Mouse (Mus musculus) large intestine, adult 2 months (tissue): ENCODE measurements around the gene Gm9803. TPM values are rescaled to one million over a fixed set of nuclear protein-coding genes. Genes with fewer than 3 reads are reported as not detected.
"Not testable (repeated sequence)": the region's sequence is repeated elsewhere in the genome, so short reads cannot be mapped to it uniquely, and the experiment has no call there.

Experiments
- DNase-seq: peaks from one replicate; pipeline ENCODE4 v3.0.0-alpha.2; 2012; ENCODE audit warnings: low read depth, low spot score
- WGBS: fragments of 180-500 bp; shearing (Covaris S2); methylation state at CpG from one replicate; pipeline ENCODE4 v1.1.7; 2018; 5-methylcytosine and 5-hydroxymethylcytosine counted together
- polyA plus RNA-seq: library from polyadenylated mRNA; depleted of rRNA; stranded (reverse); fragments of >200 nt; gene quantifications from 2 replicates; pipeline ENCODE4 v1.2.3, GENCODE M21; 2012; rRNA removed

The Gm9803 gene
- 50.4 and 54.8 TPM in 2 replicates for polyA plus RNA-seq

DNA sequence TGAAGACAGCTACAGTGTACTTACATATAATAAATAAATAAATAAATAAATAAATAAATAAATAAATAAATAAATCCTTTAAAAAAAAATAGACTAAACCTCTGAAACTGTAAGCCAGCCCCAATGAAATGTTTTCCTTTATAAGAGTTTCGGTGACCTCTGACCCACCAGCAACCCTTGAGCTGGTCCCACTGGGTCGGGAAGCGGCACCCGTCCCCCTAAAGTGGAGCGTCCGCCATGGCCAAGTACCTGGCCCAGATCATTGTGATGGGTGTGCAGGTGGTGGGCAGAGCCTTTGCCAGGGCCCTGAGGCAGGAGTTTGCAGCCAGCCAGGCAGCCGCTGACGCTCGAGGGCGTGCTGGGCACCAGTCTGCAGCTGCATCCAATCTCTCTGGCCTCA, at the start of gene Gm9803:
Gene Gm9803, plus strand, starts transcription at position 154 of the 400 bp plus-strand sequence.
- DNase-seq: not testable (repeated sequence)

DNA sequence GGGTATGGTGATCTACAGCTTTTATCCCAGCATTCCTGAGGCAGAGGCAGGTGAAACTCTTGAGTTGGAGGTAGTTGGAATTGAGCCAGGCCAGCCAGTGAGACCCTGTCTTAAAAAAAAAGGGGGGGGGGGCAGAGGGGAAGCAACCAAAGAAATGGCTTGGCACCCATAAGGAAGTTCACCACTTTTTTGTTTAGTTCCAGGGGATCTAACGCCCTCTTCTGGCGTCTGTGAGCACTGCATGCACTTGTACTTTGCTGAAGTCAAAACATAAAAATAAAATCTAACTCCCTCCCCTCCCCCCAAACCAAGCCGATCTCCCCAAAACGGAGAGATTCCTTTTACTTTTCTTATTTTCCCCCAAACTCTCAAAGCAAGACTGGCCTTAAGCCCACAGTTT, 48.5 kb upstream of the Gm9803 start:
- 37% methylated on average over 4 of the region's 4 CpGs for WGBS

More for the DNA sequence above, at the start of gene Gm9803:
- 93% methylated on average over 10 of the region's 10 CpGs for WGBS

DNA sequence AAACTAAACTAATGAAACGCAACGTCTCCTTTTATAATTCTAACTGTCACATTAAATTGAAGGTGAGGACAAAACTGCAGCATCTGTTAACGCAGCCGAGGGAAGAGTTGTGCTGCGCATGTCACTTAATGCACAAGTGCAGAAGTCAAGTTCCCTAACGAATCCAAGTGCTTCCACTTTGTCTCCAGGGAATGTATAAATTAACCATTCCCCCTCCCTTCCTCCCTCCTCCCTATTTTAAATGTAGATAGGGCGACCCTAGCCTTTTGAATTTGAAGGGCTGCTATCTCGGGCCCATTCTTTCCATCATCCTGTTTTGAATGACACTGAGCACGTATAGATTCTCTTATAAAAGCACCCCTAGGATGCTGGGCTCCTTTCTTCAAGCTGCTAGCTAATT, 46.4 kb upstream of the Gm9803 start:
- WGBS: 71% methylated on average over 9 of the region's 9 CpGs
- DNase-seq: no peak

More for the DNA sequence above, 48.5 kb upstream of the Gm9803 start:
- DNase-seq: no peak

DNA sequence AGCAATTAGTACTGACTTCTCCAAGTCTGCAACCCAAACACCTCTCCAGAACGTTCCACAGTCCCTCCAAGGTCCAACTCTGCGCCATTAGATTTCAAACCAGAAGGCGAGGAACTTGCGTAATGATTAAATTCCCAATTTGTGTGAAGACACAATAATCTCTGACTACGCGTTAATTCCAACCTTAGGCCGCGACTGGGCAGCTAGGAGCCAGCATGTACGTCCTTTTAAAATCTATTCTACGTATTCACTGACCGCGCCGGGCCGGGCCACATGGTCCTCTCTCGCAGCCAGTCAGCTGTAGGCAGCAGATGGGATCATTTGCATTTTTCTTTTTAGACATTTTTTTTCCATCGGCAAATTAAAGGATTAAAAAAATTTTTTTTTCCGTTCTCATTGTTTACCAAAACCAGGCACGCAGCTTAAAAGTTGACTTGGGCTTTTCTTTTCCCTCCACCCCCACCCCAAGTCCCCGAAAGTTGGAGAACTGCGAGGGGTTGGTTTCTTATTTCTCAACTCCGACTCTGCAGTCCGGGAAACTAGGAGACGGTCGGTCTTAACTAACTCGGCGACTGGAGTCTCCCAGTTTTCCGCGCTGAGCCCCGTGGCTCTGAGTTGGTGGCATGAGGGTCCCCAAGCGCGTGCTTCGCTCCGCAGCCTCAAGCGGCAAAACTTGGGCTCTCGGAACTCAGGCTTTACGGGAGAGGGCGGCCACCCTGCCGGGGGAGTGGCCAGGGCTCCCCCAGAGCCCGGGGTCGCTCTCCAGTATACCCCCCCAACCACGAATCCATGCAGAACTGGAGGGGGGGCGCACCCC, 45.8 kb upstream of the Gm9803 start:
- WGBS: 3% methylated on average over 42 of the region's 42 CpGs

DNA sequence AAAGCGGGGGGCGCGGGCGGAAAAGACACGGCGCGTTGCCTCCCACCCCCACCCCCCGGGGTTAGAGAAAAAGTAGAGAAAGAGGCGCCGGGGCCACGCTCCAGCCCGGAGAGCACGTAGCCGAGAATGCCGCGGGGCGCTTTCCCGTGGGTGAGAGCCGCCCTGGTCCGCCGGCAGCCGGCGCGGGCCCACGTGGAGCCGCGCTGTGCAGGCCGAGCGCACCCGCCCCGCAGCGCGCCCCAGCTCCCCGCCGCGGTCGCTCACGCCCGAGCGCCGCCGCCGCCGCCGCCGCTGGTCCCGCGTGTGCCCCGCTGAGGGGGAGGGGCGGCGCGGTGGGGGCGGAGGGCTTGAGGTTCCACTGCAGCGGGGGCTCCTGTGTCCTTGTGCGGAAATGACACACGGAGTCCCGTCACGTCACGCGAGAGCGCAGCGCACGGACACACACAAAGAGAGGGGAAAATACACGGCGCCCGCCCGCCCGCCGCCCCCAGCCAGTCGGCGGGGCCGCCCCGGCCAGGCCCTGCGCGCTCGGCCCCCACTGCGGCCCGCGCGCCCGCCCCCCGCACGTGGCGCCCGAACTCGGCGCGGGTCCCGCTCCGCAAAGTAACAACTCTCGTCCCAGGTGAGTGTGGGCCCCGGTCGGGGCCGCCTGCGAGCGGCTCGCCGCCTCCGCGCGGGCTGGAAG, 45.0 kb upstream of the Gm9803 start, which contains the start of gene Bend3:
Gene Bend3, plus strand, starts transcription at position 81 of the 685 bp plus-strand sequence.
- under 1% methylated on average over 97 of the region's 101 CpGs for WGBS
- DNase-seq: no peak

More for the DNA sequence above, 45.8 kb upstream of the Gm9803 start:
- DNase-seq: no peak

DNA sequence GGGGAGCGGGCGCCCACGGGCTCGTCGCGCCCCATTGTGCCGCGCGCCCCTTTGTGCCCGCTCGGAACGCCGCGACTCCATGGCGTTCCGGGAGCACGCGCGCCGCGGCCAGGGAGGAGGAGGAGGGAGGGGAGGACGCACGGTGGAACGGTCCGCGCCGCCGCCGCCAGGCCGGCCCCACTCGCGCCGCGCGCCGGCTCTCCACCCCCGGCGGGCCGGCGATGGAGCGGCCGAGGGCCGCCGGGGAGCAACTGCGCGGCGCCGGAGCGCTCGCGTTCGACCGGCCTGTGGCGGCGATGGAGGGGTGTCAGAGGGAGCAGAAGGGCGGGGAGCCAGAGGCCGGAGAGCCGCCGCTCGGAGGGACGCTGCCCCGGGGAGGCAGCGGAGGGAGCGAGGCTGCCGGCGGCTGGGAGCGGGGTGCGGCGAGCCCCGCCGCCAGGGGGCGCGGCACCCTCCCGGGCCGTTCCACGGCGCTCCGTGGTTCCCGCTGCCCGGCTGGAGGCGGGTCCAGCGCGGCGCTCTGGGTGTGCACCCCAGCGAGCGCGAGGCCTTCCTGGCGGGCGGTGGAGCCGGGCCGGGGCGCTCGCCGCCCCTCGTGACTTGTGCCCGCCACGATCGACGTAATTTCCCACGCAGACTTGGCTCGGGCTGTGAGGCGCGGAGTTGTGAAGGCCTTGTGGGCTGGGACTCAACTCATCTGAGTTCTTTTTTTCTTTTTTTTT, 44.3 kb upstream of the Gm9803 start:
- under 1% methylated on average over 97 of the region's 103 CpGs for WGBS
- no peak for DNase-seq

DNA sequence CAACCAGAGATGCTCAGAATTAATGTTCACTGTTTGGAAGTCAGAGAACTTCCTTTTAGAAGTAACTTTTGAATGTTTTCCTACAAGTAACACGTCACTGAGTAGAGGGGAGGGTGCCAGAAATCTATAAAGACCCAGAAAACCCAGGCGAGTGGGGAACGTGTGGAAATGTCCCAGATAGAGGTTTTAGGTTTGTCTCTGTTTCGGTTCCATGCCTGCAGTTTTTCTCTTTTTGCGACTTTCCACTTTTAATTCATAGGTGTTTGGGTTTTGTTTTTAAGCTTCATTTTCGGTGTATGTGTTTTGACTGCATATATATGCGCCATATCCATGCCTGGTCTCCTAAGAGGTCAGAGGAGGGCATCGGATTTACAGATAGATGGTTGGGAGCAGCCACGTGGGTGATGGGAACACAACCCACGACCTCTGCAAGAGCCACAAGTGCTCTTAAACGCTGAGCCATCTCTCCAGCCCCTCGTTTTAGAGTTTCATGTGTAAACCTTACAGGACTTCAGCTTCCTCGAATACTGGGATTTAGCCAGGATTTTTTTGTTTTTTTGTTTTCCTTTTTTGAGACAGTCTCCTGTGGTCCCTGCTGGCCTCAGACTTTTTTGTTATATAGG, 43.5 kb upstream of the Gm9803 start:
- WGBS: 24% methylated on average over 13 of the region's 13 CpGs

DNA sequence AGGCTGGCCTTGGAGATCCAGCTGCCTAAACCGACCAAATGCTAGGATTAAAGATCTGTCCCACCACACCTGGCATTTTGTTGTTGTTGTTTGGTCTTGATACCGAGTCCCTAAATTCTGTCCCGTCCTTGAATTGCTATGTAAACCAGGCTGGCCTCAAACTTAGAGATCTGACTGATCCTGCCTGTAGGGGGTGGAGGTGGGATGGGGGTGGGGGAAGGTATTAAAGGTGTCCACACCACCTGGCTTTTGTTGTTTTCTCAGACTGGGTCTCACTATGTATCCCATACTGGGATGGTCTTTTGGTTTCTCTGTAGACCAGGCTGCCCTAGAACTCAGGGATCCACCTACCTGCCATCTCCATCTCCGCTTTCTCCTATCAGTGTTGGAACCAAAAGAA, 42.7 kb upstream of the Gm9803 start:
- WGBS: 69% methylated on average over 4 of the region's 4 CpGs
- no peak for DNase-seq

More for the DNA sequence above, 43.5 kb upstream of the Gm9803 start:
- DNase-seq: no peak

DNA sequence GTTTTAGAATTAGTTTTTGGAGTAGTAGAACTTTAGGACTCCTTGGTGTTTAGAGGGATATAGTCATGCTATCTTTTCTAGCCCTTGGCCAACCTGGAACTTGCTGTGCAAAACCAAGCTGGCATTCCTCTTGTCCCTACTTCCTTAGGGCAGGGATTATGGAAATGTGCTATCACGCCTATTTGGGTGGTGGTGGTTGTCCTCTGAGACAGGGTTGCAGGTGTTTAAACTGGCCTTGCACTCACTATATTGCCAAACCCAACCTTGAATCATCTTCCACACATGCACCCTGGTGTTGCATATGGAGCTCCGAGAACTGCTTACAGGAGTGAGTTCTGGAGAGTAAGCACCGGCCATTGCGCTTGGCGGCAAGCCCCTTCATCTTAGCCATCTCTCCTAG, 41.9 kb upstream of the Gm9803 start:
- DNase-seq: no peak
- 88% methylated on average over 5 of the region's 5 CpGs for WGBS

DNA sequence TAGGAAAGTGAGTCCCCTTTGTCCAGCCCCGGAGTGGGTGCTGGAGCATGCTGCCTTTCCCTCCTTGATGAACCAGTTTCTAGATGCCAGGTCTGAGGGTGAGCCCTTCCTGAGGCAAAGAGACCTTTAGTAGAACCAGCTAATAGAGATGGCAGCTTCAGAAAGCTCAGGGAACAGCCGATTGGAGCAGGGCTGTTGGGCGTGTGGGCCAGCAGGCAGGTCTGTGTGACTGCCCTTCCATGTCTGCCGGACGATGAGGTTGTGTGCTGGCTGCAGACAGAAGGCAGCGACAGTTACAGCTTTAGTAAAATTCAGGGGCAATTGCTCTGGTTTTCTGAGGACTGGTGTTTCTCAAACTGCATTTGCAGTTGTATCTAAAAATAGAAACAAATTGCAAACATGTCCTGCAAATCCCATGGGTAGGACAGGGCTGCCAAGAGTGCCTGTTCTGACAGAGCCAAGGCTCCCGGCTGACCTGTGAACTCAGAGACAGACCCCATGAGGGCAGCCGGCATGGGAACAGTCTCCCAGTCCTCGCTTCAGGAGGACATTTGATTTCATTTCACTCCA, 40.4 kb upstream of the Gm9803 start:
- 52% methylated on average over 9 of the region's 9 CpGs for WGBS
- DNase-seq: no peak

DNA sequence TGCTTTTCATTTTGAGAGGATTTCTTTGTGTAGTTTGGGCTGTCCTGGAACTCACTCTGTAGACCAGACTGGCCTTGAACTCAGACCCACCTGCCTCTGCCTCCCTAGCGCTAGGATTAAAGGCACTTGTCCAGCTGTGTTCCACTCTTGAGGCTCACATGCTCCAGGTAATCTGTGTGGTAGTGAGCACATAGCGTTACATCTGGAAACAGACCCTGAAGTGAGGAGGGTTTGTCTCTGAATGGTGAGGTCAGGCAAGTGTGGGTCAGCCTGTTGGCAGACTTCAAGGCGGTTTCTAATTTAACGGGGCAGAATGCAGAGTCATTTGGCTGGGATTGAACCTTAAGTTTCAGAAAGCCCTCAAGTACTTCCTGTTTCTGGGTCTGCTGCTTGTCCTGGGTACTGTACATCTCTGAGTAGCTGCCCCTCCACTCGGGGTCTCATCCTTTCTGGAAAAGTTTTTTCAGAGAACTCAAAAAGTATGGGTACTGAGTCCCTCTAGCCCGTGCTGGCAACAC, 38.1 kb upstream of the Gm9803 start:
- 75% methylated on average over 6 of the region's 6 CpGs for WGBS
- DNase-seq: no peak

DNA sequence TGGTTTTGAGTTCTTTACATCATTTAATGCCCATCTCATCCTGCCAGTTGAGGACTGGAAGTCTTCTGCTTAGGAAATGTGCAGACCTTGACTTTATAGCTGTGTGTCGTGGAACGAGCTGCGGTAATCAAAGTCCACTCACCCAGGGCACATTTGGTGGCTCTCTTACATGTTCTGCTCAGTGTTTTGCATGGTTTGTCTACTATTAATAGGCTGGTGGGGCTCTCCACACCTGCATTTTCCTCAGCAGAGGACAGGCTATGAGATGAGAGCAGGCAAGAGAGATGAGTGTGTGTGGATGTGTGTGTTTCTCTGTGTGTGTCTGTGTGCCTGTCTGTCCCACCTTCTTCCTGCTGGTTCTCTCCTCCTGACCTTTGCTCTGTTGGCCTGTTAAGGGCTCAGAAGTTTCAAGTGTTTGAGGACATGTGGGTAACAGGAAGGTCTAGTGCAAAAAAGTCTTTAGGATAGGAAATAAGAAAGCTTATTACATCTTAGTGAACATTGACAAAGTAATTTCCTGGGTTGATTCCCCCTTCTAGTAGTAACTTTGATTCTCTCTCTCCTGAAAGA, 36.4 kb upstream of the Gm9803 start:
- WGBS: 31% methylated on average over 3 of the region's 3 CpGs
- no peak for DNase-seq

DNA sequence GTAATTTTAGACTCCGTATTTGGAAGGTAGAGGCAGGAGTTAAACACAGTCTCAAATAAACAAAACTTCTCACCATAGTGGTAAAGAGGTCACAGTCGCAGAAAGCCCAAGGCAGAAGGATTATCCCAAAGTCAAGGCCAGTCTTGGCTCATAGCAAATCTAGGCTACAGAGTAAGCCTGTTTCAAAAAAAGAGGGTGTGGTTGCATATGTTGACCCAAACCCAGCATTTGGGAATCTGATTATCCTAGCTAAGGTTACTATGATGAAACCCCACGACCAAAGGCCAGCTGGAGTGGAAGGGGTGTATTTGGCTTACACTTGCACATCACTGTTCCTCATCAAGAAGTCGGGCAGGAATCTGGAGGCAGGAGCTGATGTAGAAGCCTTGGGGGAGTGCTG, 35.6 kb upstream of the Gm9803 start:
- no peak for DNase-seq
- WGBS: 42% methylated on average over 4 of the region's 4 CpGs

DNA sequence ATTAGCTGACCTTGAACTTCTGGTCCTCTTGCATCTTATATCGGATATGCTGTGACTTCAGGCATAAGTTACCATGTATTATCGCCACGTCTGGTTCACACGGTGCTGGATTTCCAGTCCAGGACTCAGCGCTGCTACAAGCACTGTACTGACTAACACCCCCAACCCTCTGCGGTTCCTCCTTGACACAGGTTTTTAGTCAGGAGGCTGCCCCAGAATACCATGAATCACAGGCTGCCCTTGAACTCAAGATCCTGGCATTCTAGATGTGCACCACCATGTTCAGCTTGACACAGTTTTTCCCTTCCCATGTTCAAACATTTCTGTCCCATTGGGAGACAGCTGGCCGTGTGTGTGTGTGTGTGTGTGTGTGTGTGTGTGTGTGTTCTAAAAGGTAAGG, 34.7 kb upstream of the Gm9803 start:
- 89% methylated on average over 7 of the region's 7 CpGs for WGBS
- no peak for DNase-seq

DNA sequence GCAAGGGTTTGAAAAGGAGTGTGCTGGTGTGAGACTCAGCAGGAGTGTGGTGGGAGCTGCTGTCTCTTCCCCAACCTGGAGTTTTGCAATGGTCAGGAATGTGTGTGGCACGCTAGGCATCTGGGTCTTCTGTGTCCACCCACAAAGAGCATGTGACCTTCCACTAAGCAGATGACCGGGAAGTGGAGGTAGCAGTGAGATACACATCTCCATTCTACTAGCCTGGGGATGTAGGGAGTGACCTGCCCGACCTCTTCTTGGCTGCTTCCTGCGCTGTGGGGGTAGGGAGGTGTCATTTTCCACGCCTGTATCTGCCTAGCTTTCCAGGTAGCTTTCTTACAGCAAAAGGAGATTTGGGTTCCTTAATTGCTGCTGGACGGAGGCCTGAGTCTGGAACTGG, 34.3 kb upstream of the Gm9803 start:
- 54% methylated on average over 6 of the region's 6 CpGs for WGBS
- no peak for DNase-seq

DNA sequence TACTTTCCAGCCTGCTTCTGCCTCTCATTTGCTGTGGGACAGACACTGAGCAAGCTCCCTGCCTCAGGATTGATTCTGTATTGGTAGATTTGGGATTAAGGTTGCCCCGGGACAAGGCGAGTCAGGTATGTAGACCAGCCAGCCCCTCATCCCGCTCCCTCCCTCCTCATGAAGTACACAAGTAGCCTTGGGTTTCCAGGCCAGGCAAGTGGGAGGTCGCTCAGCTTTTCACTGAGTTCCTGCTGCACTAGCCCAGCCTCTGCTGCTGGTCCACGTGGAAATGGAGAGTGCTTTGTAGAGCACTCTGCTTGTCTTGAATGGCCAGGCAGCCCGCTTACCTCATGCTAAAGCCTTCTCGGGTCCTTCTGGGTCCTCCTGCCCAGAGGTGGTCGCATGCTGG, 33.9 kb upstream of the Gm9803 start:
- WGBS: 79% methylated on average over 8 of the region's 8 CpGs

DNA sequence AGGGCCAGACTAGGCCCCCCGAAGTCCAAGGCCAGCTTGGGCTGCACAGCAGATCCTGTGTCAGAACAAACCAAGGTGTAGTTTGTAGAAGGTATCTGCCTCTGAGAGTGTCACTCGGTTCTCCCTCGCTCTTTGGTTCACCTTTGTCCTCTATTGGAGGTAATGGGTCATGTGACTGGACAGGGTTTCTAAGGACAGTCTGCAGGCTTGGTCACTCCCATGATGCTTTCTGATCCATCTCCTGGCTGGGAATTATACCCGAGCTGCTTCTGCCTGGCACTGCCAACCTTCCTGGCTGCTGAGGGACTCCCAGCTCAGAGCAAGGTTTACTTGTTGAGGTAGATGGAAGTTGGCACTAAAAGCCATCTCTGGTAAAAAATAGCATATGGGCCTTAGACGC, 33.0 kb upstream of the Gm9803 start:
- DNase-seq: peak; percentile 64
- 43% methylated on average over 5 of the region's 5 CpGs for WGBS

More for the DNA sequence above, 33.9 kb upstream of the Gm9803 start:
- no peak for DNase-seq

DNA sequence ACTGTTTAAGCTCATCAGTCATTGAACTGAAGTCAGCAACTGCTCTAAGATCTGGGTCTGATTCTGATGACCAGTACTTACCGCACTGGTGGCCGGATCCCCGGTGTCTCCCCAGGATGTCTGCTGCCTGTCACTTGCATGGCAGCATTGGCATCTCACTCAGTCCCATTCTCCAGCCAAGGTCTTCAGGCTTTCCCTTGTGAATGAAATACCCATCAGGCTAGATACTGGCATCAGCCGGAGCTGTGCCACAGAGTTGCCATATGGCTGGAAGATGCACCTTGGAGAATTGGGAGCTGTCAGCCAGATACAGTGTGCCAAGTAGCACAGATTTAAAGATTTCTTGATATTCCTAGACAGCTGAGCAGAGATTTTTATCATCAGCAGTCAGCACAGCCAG, 21.3 kb upstream of the Gm9803 start:
- no peak for DNase-seq
- 94% methylated on average over 4 of the region's 4 CpGs for WGBS

DNA sequence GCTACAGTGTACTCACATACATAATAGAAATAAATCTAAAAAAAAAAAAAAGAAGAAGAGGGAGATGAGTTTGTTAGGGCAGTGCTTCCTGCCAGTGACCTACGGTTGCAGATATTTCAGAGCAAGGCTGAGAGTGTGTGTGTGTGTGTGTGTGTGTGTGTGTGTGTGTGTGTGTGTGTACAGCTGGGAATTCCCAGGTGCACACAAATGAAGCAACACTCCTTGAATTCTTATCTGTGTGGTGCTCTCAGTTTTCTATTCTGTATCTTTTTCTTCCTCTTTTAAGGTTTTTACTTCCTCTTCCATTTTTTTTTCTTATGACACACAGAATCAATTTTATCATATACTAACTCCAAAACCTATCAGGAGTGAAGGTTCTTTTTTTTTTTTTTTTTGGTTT, 19.6 kb upstream of the Gm9803 start:
- 36% methylated on average over 1 of the region's 1 CpGs for WGBS
- DNase-seq: no peak
